Mouse (Mus musculus) T-helper 1 cell (primary cell): ENCODE measurements at regions not wholly inside any gene's neighbourhood (a gene's known extent, or its start where the extent isn't known, plus 50 kb on each side); places are given as distances from the start of the nearest gene placed in this dataset.
"Not testable (repeated sequence)": the region's sequence is repeated elsewhere in the genome, so short reads cannot be mapped to it uniquely, and the experiment has no call there.

Experiments
- in situ Hi-C: fragments of 300-600 bp; cut with MboI, MseI; formaldehyde crosslinking; loops from one replicate; pipeline ENCODE4 v1.15.1; 2025; ENCODE audit warnings: high pct_unique_total_duplicates

GRCm38 (mm10) chr13:74563483-74564330, 69.9 kb upstream of the Zfp825 start:
- in situ Hi-C loops: not testable (repeated sequence)

DNA sequence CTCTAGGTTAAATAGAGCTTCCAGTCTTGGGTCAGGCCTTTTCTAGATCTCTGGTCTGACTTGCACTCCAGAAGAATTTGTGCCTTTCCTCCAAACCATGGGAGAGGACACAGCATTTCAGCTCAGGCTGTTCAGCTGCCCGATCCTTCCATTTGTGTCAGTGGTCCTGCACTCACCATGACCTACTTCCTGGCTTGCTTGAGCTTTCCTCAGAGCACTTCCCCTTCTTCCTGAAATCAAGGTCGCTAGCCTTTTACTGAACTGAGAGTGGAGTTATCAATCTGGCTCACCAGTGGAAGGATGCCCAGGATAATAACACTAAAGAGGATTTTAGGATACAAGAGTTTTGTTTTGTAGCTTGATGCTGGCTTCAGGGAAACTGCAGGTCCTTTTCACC, 70.5 kb upstream of the Zfp825 start:
- in situ Hi-C loops: not testable (repeated sequence)

- in situ Hi-C loops: loop anchor here (10.0 kb wide), 1 partner anchor 1015 kb away; no protein-coding TSS in a partner anchor
These were observed 69.4 kb upstream of the Erap1 start for GRCm38 (mm10) chr13:74569967-74570366.
